Mouse (Mus musculus): Measurements from ENCODE around the gene Trim75.
"Not testable (repeated sequence)": the region's sequence is repeated elsewhere in the genome, so short reads cannot be mapped to it uniquely, and the experiment has no call there.

The Trim75 gene

GRCm38 (mm10) chr8:64987731-64988130, at the start of gene Trim75:
Gene Trim75 (minus strand): TSS chr8:64987831.
- no peak for DNase-seq (ENCODE audit: low spot score in 2 of 2)

- DNase-seq (ENCODE audit: low spot score in 2 of 2): no peak
Measured at GRCm38 (mm10) chr8:65037117-65037533, 49.5 kb upstream of the Trim75 start, which contains the start of gene Apela. Gene Apela (minus strand): TSS chr8:65037336.

- no peak for DNase-seq (ENCODE audit: low spot score in 2 of 2)
Measured at GRCm38 (mm10) chr8:65034136-65034535, 46.5 kb upstream of the Trim75 start.

GRCm38 (mm10) chr8:65033056-65033455, 45.4 kb upstream of the Trim75 start:
- DNase-seq (ENCODE audit: low spot score in 2 of 2): no peak

- DNase-seq (ENCODE audit: low spot score in 2 of 2): no peak
Measured at GRCm38 (mm10) chr8:65032107-65032506, 44.5 kb upstream of the Trim75 start.

- no peak for DNase-seq (ENCODE audit: low spot score in 2 of 2)
Measured at GRCm38 (mm10) chr8:65030735-65031485, 43.3 kb upstream of the Trim75 start.

- DNase-seq (ENCODE audit: low spot score in 2 of 2): no peak
Measured at GRCm38 (mm10) chr8:65029776-65030175, 42.1 kb upstream of the Trim75 start.

GRCm38 (mm10) chr8:65028959-65029686, 41.5 kb upstream of the Trim75 start:
- no peak for DNase-seq (ENCODE audit: low spot score in 2 of 2)

GRCm38 (mm10) chr8:65022485-65022884, 34.9 kb upstream of the Trim75 start:
- DNase-seq (ENCODE audit: low spot score in 2 of 2): peak; percentile 17 to 68

GRCm38 (mm10) chr8:65018423-65018822, 30.8 kb upstream of the Trim75 start, which contains the start of the genes Trim61 and Trim60:
Gene Trim61 (minus strand): TSS chr8:65018523.
Gene Trim60 (minus strand): TSS chr8:65018584.
- DNase-seq (ENCODE audit: low spot score in 2 of 2): no peak

- not testable (repeated sequence) for DNase-seq (ENCODE audit: low spot score in 2 of 2)
Measured at GRCm38 (mm10) chr8:65007616-65008015, 20.0 kb upstream of the Trim75 start.

GRCm38 (mm10) chr8:64998806-64999365, 11.3 kb upstream of the Trim75 start:
- DNase-seq (ENCODE audit: low spot score in 2 of 2): no peak

- DNase-seq (ENCODE audit: low spot score in 2 of 2): no peak
Measured at GRCm38 (mm10) chr8:64983150-64983897, 4.3 kb downstream of the Trim75 start.

- no peak for DNase-seq (ENCODE audit: low spot score in 2 of 2)
Measured at GRCm38 (mm10) chr8:64962836-64963235, 24.8 kb downstream of the Trim75 start.

- no peak for DNase-seq (ENCODE audit: low spot score in 2 of 2)
Measured at GRCm38 (mm10) chr8:64959025-64959424, 28.6 kb downstream of the Trim75 start.

- DNase-seq (ENCODE audit: low spot score in 2 of 2): no peak
Measured at GRCm38 (mm10) chr8:64952101-64952500, 35.5 kb downstream of the Trim75 start.

- no peak for DNase-seq (ENCODE audit: low spot score in 2 of 2)
Measured at GRCm38 (mm10) chr8:64948371-64948770, 39.3 kb downstream of the Trim75 start.

- DNase-seq (ENCODE audit: low spot score in 2 of 2): no peak
Measured at GRCm38 (mm10) chr8:64947698-64948034, 40.0 kb downstream of the Trim75 start.

GRCm38 (mm10) chr8:64946820-64947697, 40.6 kb downstream of the Trim75 start, which contains the start of gene Tmem192:
Gene Tmem192 (plus strand): TSS chr8:64947185.
- DNase-seq (ENCODE audit: low spot score in 2 of 2): peak; percentile 97 to 99

- DNase-seq (ENCODE audit: low spot score in 2 of 2): no peak
Measured at GRCm38 (mm10) chr8:64946441-64946819, 41.2 kb downstream of the Trim75 start.

- no peak for DNase-seq (ENCODE audit: low spot score in 2 of 2)
Measured at GRCm38 (mm10) chr8:64945606-64946005, 42.0 kb downstream of the Trim75 start.
